Mouse (Mus musculus) liver, embryonic 11.5 days (tissue): Measurements from ENCODE around the gene Akain1. TPM values are rescaled to one million over a fixed set of nuclear protein-coding genes. Genes with fewer than 3 reads are reported as not detected.
A peak's percentile ranks its signal among the peaks of the same experiment; 100 is the strongest.

Source experiments
- ATAC-seq: fragments of 200-750 bp; cut with Nextera tagmentation; replicated peaks from 2 replicates; pipeline ENCODE4 v1.8.0; 2017; ENCODE audit warnings: moderate number of reproducible peaks, mild to moderate bottlenecking, moderate TSS enrichment, moderate library complexity; ENCODE audit not compliant: low FRiP score
- DNase-seq: peaks from one replicate; pipeline ENCODE4 v3.0.0-alpha.2; 2017; ENCODE audit warnings: low spot score
- H3K27ac ChIP-seq: fragments of 300-500 bp; sonication (generic); 2 replicates; pipeline ENCODE4 v1.5.1; 2014; ENCODE audit warnings: mild to moderate bottlenecking, low read depth, low read length, control low read depth
- H3K27me3 ChIP-seq: fragments of 300-500 bp; sonication (generic); replicated peaks from 2 replicates; pipeline ENCODE4 v1.6.1; 2014; ENCODE audit warnings: low read length, mixed read lengths; ENCODE audit not compliant: control insufficient read depth, insufficient read depth
- H3K36me3 ChIP-seq: fragments of 300-500 bp; sonication (generic); 2 replicates; pipeline ENCODE4 v1.6.1; 2014; ENCODE audit warnings: mild to moderate bottlenecking, low read length, moderate library complexity, mixed read lengths; ENCODE audit not compliant: control insufficient read depth, insufficient read depth
- H3K4me1 ChIP-seq: fragments of 300-500 bp; sonication (generic); replicated peaks from 2 replicates; pipeline ENCODE4 v1.6.1; 2014; ENCODE audit warnings: low read length, mixed read lengths; ENCODE audit not compliant: control insufficient read depth, insufficient read depth
- H3K4me2 ChIP-seq: fragments of 300-500 bp; sonication (generic); 2 replicates; pipeline ENCODE4 v1.6.1; 2014; ENCODE audit warnings: mild to moderate bottlenecking, control low read depth, moderate library complexity
- H3K4me3 ChIP-seq: fragments of 300-500 bp; sonication (generic); 2 replicates; pipeline ENCODE4 v1.5.1; 2014; ENCODE audit warnings: low read depth, low read length, control low read depth
- H3K9ac ChIP-seq: fragments of 300-500 bp; sonication (generic); 2 replicates; pipeline ENCODE4 v1.6.1; 2014; ENCODE audit warnings: low read depth, low read length, control low read depth
- H3K9me3 ChIP-seq: fragments of 300-500 bp; sonication (generic); 2 replicates; pipeline ENCODE4 v1.6.1; 2016; ENCODE audit warnings: low read length, inconsistent platforms, mixed read lengths; ENCODE audit not compliant: control insufficient read depth
- WGBS: fragments of 180-500 bp; shearing (Covaris S2); extraction: QIAGEN DNeasy Blood & Tissue Kit; methylation state at CpG from one replicate; pipeline ENCODE4 v1.1.7; 2014; 5-methylcytosine and 5-hydroxymethylcytosine counted together
- polyA plus RNA-seq: library from polyadenylated mRNA; unstranded; fragments of >200 nt; fragmentation: Nextera tagmentation; extraction: Ambion mirVana; gene quantifications from 2 replicates; pipeline ENCODE4 v1.2.1, GENCODE M21; 2014

Gene Akain1
- polyA plus RNA-seq, 1 experiment from 2014 or later = not detected

DNA sequence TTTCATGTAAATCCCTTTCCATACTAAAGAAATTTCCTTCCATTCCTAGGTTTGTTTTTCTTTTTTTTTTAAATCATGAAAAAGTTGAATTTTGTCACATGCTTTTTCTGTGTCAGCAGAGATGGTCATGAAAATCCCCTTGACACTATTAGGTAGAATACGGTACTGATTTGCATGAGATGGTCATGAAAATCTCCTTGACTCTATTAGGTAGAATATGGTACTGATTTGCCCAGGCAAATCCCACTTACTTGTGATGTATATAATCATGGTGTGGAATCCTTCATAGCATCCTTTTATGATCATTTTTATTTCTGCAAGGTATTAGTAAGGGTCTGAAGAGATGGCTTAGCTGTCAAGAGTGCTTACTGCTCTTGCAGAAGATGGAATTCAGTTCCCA, 17.5 kb upstream of the Akain1 start:
- H3K36me3 ChIP-seq = no peaks in the 10 kb centered on the region
- no peak overlapping the region for H3K9ac ChIP-seq
- WGBS = 10% methylated on average over 1 of the region's 1 CpGs
- no peaks in the 10 kb centered on the region for H3K27me3 ChIP-seq
- H3K9me3 ChIP-seq = no peaks in the 10 kb centered on the region
- H3K27ac ChIP-seq = no peak overlapping the region
- no peak for ATAC-seq
- no peaks in the 10 kb centered on the region for H3K4me1 ChIP-seq
- H3K4me3 ChIP-seq = no peak overlapping the region
- no peak for DNase-seq
- no peak overlapping the region for H3K4me2 ChIP-seq

DNA sequence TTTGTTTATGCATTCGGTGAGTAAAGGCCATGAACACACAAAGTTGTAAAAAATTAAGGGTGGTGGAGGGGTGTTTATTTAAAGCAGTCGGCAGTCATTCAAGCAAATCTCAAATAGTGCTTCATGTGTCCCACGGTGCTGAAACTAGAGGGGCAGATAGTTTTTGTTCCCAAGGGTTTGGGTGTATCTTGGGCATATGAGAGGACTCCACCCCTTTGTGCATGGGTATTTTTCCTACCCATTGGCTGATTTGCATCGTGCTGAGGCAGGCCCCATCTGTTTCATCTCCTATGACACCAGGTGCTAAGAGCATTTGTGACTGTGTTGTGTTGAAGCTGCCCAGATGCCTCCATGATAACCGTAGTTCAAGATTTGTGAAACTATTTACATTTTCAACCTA, 1.3 kb upstream of the Akain1 start:
- no peak overlapping the region for H3K27ac ChIP-seq
- H3K4me3 ChIP-seq = no peak overlapping the region
- no peaks in the 10 kb centered on the region for H3K9me3 ChIP-seq
- no peak for DNase-seq
- no peak for ATAC-seq
- no peak overlapping the region for H3K4me2 ChIP-seq
- H3K27me3 ChIP-seq = peaks cover 38% of the 10 kb centered on the region
- H3K4me1 ChIP-seq = peaks cover 6% of the 10 kb centered on the region; the same call in 1 of the 2 replicates
- WGBS = 61% methylated on average over 5 of the region's 5 CpGs
- H3K9ac ChIP-seq = no peak overlapping the region
- H3K36me3 ChIP-seq = no peaks in the 10 kb centered on the region

- Histone ChIP-seq H3K9me3 (no peaks in the 10 kb centered on the region), H3K4me2 (peak overlapping the region; percentile 61), H3K4me3 (peak overlapping the region; percentile 32; the same call in 1 of the 2 replicates), H3K4me1 (peaks cover 6% of the 10 kb centered on the region; the same call in 1 of the 2 replicates), H3K27me3 (peaks cover 38% of the 10 kb centered on the region), H3K9ac (no peak overlapping the region), H3K27ac (no peak overlapping the region), H3K36me3 (no peaks in the 10 kb centered on the region)
- no peak for ATAC-seq
- WGBS = 29% methylated on average over 14 of the region's 14 CpGs
- DNase-seq = no peak
Measured at GRCm38 (mm10) chr17:69438486-69438885, 640 bp upstream of the Akain1 start.

- peak overlapping the region; percentile 32 for H3K4me3 ChIP-seq
- no peak overlapping the region for H3K9ac ChIP-seq
- H3K27ac ChIP-seq = no peak overlapping the region
- ATAC-seq (peak; percentile 61), DNase-seq (no peak)
- peaks cover 38% of the 10 kb centered on the region for H3K27me3 ChIP-seq
- 2% methylated on average over 49 of the region's 52 CpGs for WGBS
- no peaks in the 10 kb centered on the region for H3K9me3 ChIP-seq
- H3K4me2 ChIP-seq = peak overlapping the region; percentile 61
- peaks cover 6% of the 10 kb centered on the region; the same call in 1 of the 2 replicates for H3K4me1 ChIP-seq
- no peaks in the 10 kb centered on the region for H3K36me3 ChIP-seq
Measured at GRCm38 (mm10) chr17:69439571-69440480, 700 bp downstream of the Akain1 start.

DNA sequence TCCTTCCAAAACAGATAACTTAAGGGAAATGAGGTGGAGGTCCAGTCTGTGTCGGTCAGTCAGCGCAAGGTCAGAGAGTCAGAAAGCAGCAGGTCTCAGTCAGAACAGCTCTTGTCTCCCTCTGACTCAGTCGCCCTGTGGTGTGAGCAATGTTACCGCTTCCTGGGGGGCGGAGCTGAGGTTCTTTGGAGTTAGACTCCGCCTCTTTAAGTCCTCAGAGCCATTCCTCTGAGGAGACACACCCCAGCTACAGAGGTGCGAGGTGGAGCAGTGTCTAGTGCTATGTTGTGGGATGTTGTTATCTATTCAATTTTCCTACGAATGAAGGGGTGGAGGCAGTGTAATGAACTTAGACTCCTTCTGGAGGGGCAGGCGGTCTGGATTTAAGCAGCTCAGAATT, 1.9 kb downstream of the Akain1 start:
- no peak overlapping the region for H3K4me2 ChIP-seq
- no peaks in the 10 kb centered on the region for H3K36me3 ChIP-seq
- ATAC-seq (no peak), DNase-seq (no peak)
- peaks cover 38% of the 10 kb centered on the region for H3K27me3 ChIP-seq
- no peak overlapping the region for H3K27ac ChIP-seq
- WGBS = 14% methylated on average over 9 of the region's 9 CpGs
- no peaks in the 10 kb centered on the region for H3K9me3 ChIP-seq
- no peak overlapping the region for H3K9ac ChIP-seq
- peaks cover 6% of the 10 kb centered on the region; the same call in 1 of the 2 replicates for H3K4me1 ChIP-seq
- no peak overlapping the region for H3K4me3 ChIP-seq

DNA sequence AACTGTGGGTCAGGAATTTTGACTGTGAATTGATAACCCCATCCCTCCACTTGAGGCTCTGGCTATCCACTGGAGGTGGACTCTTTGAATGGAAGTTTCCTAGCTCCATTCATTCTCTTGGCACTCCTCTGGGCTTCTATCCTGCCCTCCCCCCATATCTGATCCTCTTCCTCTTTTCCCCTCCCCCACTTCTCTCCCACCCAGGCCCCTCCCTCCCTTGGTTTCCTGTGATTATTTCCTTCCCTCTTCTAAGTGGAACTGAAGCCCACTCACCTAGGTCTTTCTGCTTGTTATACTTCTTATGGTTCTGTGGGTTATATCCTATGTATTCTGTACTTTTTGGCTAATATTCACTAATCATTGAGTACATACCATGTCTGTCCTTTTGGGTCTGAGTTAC, 9.6 kb downstream of the Akain1 start:
- no peak overlapping the region for H3K4me3 ChIP-seq
- no peaks in the 10 kb centered on the region for H3K9me3 ChIP-seq
- H3K9ac ChIP-seq = no peak overlapping the region
- DNase-seq (no peak), ATAC-seq (no peak)
- no peaks in the 10 kb centered on the region for H3K36me3 ChIP-seq
- no peak overlapping the region for H3K27ac ChIP-seq
- no peak overlapping the region for H3K4me2 ChIP-seq
- H3K4me1 ChIP-seq = no peaks in the 10 kb centered on the region
- no peaks in the 10 kb centered on the region for H3K27me3 ChIP-seq

DNA sequence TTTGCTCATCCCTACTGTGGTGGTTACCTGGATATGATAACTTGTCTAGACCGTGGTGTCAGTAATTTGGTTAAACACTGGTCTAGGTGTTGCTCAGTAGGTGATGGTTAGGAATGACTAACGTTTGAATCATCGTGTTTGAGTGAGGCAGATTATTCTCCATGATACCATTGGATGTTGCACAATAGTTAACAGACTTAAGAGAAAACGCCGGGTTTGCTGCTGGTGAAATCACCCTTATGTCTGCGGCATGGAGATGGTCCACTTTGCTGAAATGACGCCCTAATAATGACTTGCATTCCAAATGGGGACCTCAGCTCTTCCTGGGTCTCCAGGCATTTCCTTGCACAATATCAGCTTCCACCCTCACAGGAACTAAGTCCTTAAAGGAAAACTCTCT, 22.6 kb downstream of the Akain1 start:
- H3K9me3 ChIP-seq = no peaks in the 10 kb centered on the region
- H3K27me3 ChIP-seq = no peaks in the 10 kb centered on the region
- no peak overlapping the region for H3K27ac ChIP-seq
- 84% methylated on average over 7 of the region's 7 CpGs for WGBS
- no peak overlapping the region for H3K9ac ChIP-seq
- H3K36me3 ChIP-seq = no peaks in the 10 kb centered on the region
- DNase-seq (no peak), ATAC-seq (no peak)
- no peak overlapping the region for H3K4me3 ChIP-seq
- H3K4me2 ChIP-seq = no peak overlapping the region
- no peaks in the 10 kb centered on the region for H3K4me1 ChIP-seq

DNA sequence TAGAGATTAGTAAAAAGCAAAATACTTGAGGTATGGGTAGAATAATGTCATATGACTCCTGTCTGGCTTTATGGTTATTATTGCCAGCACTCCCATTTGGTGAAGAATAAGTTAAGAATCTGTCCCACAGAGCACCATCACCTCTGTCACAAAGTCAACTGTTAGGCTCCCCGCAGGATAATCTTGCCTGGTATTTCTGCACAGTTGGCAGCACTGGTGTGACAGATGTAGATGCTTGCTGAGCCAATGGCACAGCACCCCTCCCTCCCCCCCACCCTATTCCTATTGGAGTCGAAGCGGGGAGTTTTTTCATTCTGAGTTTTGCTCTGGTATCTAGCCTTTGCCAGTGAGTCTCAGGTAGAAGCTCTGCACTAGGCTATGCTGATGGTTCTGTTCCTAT, 23.9 kb downstream of the Akain1 start:
- no peak for ATAC-seq
- H3K4me1 ChIP-seq = no peaks in the 10 kb centered on the region
- DNase-seq = no peak
- H3K9me3 ChIP-seq = no peaks in the 10 kb centered on the region
- WGBS = 90% methylated on average over 3 of the region's 3 CpGs
- H3K36me3 ChIP-seq = no peaks in the 10 kb centered on the region
- no peak overlapping the region for H3K4me2 ChIP-seq
- H3K27me3 ChIP-seq = no peaks in the 10 kb centered on the region
- H3K9ac ChIP-seq = no peak overlapping the region
- H3K4me3 ChIP-seq = no peak overlapping the region
- no peak overlapping the region for H3K27ac ChIP-seq

DNA sequence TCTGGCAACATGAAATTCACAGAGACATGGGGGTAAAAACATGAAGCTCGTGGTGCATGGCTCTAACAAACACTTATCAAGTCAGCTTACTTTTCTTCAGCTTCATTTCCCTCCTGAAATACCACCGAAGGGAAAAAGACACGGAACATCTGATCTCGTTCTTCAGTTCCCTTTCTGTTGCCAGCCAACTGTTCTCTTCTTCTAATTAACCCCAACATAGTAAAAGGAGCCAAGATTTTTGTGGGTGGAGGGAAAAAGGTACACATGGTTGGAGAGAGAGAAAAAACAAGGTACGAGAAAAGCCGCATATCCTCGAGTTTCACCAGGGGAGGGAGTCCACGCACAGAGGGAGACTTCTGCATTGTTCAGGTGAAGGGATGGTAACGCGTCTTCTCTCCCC, 32.0 kb downstream of the Akain1 start:
- ATAC-seq (no peak), DNase-seq (no peak)
- H3K36me3 ChIP-seq = no peaks in the 10 kb centered on the region
- no peaks in the 10 kb centered on the region for H3K4me1 ChIP-seq
- H3K27ac ChIP-seq = no peak overlapping the region
- WGBS = 54% methylated on average over 10 of the region's 10 CpGs
- H3K27me3 ChIP-seq = no peaks in the 10 kb centered on the region
- no peak overlapping the region for H3K9ac ChIP-seq
- H3K4me3 ChIP-seq = no peak overlapping the region
- H3K4me2 ChIP-seq = no peak overlapping the region
- H3K9me3 ChIP-seq = no peaks in the 10 kb centered on the region
